Comparison of ENCODE assay signal across 13 mouse cellular contexts in genomic region chr9:63701258-63701956, GRCm38 (mm10). TPM values are rescaled to one million over a fixed set of nuclear protein-coding genes. Genes with fewer than 3 reads are reported as not detected.
DNase-seq lines count a peak whose midpoint lies in the region; ATAC-seq and TF ChIP-seq lines count a peak whose summit lies in the region.
"Had no signal": no experiment of that assay in that cellular context is flagged by ENCODE, and none has a peak within 500 bp of the region (broad histone marks: within the 10 kb centered on the region; RNA-seq: fewer than 3 reads in every experiment).

No protein-coding gene starts in this region.

- WGBS in forebrain, embryonic 10.5 days: 80% methylated on average over 10 of the region's 10 CpGs
- 85% methylated on average over 10 of the region's 10 CpGs for WGBS in forebrain, embryonic 13.5 days
- WGBS in liver, adult 2 months: 45% methylated on average over 10 of the region's 10 CpGs
- 76% methylated on average over 10 of the region's 10 CpGs for WGBS in liver, embryonic 12.5 days (ENCODE audit: insufficient replicate concordance)
- 65% methylated on average over 10 of the region's 10 CpGs for WGBS in limb, embryonic 13.5 days

- no peaks in the 10 kb centered on the region for H3K27me3 ChIP-seq in forebrain, embryonic 10.5 days (ENCODE audit: poor library complexity, severe bottlenecking)
- H3K27me3 ChIP-seq in forebrain, embryonic 13.5 days: no peaks in the 10 kb centered on the region
- no peaks in the 10 kb centered on the region for H3K27me3 ChIP-seq in liver, adult 2 months (ENCODE audit: control insufficient read depth, insufficient read depth, low read length)
- H3K27me3 ChIP-seq in liver, embryonic 12.5 days (replicated peaks): no peaks in the 10 kb centered on the region
- no peaks in the 10 kb centered on the region for H3K27me3 ChIP-seq in limb, embryonic 13.5 days
- H3K27me3 ChIP-seq: forebrain, embryonic 15.5 days; hindbrain, embryonic 12.5 days had no signal

- no peak for TF ChIP-seq POLR2A in liver, adult 2 months (IDR thresholded peaks at IDR 0.05; ENCODE audit: extremely low read depth, insufficient read depth, low read length)

- no peak overlapping the region for H3K4me3 ChIP-seq in forebrain, embryonic 10.5 days
- no peak overlapping the region for H3K4me3 ChIP-seq in forebrain, embryonic 13.5 days
- no peak overlapping the region for H3K4me3 ChIP-seq in liver, adult 2 months (ENCODE audit: insufficient read depth, low read depth, low read length)
- no peak overlapping the region for H3K4me3 ChIP-seq in liver, embryonic 12.5 days
- H3K4me3 ChIP-seq in brown adipose tissue, adult 24 weeks (ENCODE audit: insufficient read depth, low read depth, low read length): no peak overlapping the region
- H3K4me3 ChIP-seq in limb, embryonic 13.5 days: no peak overlapping the region
- H3K4me3 ChIP-seq: forebrain, embryonic 15.5 days; hindbrain, embryonic 12.5 days had no signal

- H3K79me2 ChIP-seq in liver, adult 2 months (ENCODE audit: control insufficient read depth, insufficient read depth, low read length): peaks cover 32% of the 10 kb centered on the region; the same call in 1 of the 2 replicates

- no peak overlapping the region for H3K9ac ChIP-seq in forebrain, embryonic 13.5 days
- H3K9ac ChIP-seq in liver, adult 2 months (ENCODE audit: low read depth, low read length): no peak overlapping the region
- no peak overlapping the region for H3K9ac ChIP-seq in liver, embryonic 12.5 days
- H3K9ac ChIP-seq in limb, embryonic 13.5 days: no peak overlapping the region
- H3K9ac ChIP-seq: forebrain, embryonic 15.5 days; hindbrain, embryonic 12.5 days had no signal

- no peak for DNase-seq in forebrain, embryonic 10.5 days (ENCODE audit: extremely low spot score, low spot score)
- DNase-seq in liver, adult 2 months (ENCODE audit: extremely low read depth, low read depth, low spot score): peak; percentile 68
- no peak for DNase-seq in retina, embryonic 14.5 days (ENCODE audit: low spot score)
- DNase-seq: kidney, postnatal 4 days had no signal

- H3K27ac ChIP-seq in forebrain, embryonic 10.5 days: peak overlapping the region; percentile 66
- no peak overlapping the region for H3K27ac ChIP-seq in forebrain, embryonic 13.5 days
- H3K27ac ChIP-seq in liver, adult 2 months (replicated peaks; ENCODE audit: insufficient read depth, low read depth, low read length): no peak overlapping the region
- H3K27ac ChIP-seq in liver, embryonic 12.5 days: no peak overlapping the region
- H3K27ac ChIP-seq in brown adipose tissue, adult 24 weeks (replicated peaks; ENCODE audit: low read depth, low read length): 0 out of 2 replicates have a peak overlapping the region, but pooled peaks have one; percentile 10
- H3K27ac ChIP-seq in limb, embryonic 13.5 days: peak overlapping the region; percentile 22; the same call in 1 of the 2 replicates
- H3K27ac ChIP-seq: forebrain, embryonic 15.5 days; hindbrain, embryonic 12.5 days had no signal

- no peaks in the 10 kb centered on the region for H3K9me3 ChIP-seq in forebrain, embryonic 10.5 days
- no peaks in the 10 kb centered on the region for H3K9me3 ChIP-seq in forebrain, embryonic 13.5 days (replicated peaks)
- no peaks in the 10 kb centered on the region for H3K9me3 ChIP-seq in liver, embryonic 12.5 days (replicated peaks)
- H3K9me3 ChIP-seq in limb, embryonic 13.5 days: no peaks in the 10 kb centered on the region
- H3K9me3 ChIP-seq: forebrain, embryonic 15.5 days; G1E; hindbrain, embryonic 12.5 days had no signal

- H3K4me1 ChIP-seq in forebrain, embryonic 10.5 days: peaks cover 87% of the 10 kb centered on the region
- peaks cover 31% of the 10 kb centered on the region for H3K4me1 ChIP-seq in forebrain, embryonic 13.5 days
- H3K4me1 ChIP-seq in liver, adult 2 months (ENCODE audit: control insufficient read depth, insufficient read depth, low read length): peaks cover 23% of the 10 kb centered on the region
- H3K4me1 ChIP-seq in liver, embryonic 12.5 days: peaks cover 80% of the 10 kb centered on the region
- peaks cover 49% of the 10 kb centered on the region for H3K4me1 ChIP-seq in brown adipose tissue, adult 24 weeks (ENCODE audit: control insufficient read depth, insufficient read depth, insufficient read length, low read length)
- H3K4me1 ChIP-seq in limb, embryonic 13.5 days: peaks cover 90% of the 10 kb centered on the region

- no peak for ATAC-seq in forebrain, embryonic 13.5 days
- no peak for ATAC-seq in liver, embryonic 12.5 days
- no peak for ATAC-seq in limb, embryonic 13.5 days (ENCODE audit: low FRiP score, low read depth)
- ATAC-seq in inflammation-experienced regulatory T-cells, adult 6 months: no peak
- ATAC-seq: activated CD4-positive, CD25-positive, alpha-beta regulatory T cell, adult 4 months; forebrain, embryonic 15.5 days had no signal

- H3K36me3 ChIP-seq in forebrain, embryonic 10.5 days (replicated peaks): peaks cover 21% of the 10 kb centered on the region
- H3K36me3 ChIP-seq in forebrain, embryonic 13.5 days (ENCODE audit: poor library complexity, severe bottlenecking): no peaks in the 10 kb centered on the region
- no peaks in the 10 kb centered on the region for H3K36me3 ChIP-seq in liver, adult 2 months (ENCODE audit: control insufficient read depth, insufficient read depth, low read length)
- no peaks in the 10 kb centered on the region for H3K36me3 ChIP-seq in liver, embryonic 12.5 days
- H3K36me3 ChIP-seq in limb, embryonic 13.5 days: 0 out of 2 replicates have a peak, but pooled peaks cover 5% of the 10 kb centered on the region
- H3K36me3 ChIP-seq: forebrain, embryonic 15.5 days; G1E; hindbrain, embryonic 12.5 days had no signal

- TF ChIP-seq CTCF in liver, adult 2 months (IDR thresholded peaks at IDR 0.05; ENCODE audit: low read depth, low read length): peak; percentile 44

- no peak overlapping the region for H3K4me2 ChIP-seq in forebrain, embryonic 13.5 days
- H3K4me2 ChIP-seq in liver, embryonic 12.5 days: no peak overlapping the region
- H3K4me2 ChIP-seq in limb, embryonic 13.5 days (replicated peaks): no peak overlapping the region
- H3K4me2 ChIP-seq: forebrain, embryonic 15.5 days; hindbrain, embryonic 12.5 days had no signal

RNA-seq across cellular contexts. Expression of gene Smad3, which starts 56.4 kb away (rescaled TPM):
- 22.1 and 25.5 TPM in 2 replicates for polyA plus RNA-seq in forebrain, embryonic 10.5 days (2016; fragmentation: Nextera tagmentation; extraction: Ambion mirVana)
- polyA plus RNA-seq in forebrain, embryonic 13.5 days (2015; fragmentation: Nextera tagmentation; extraction: Ambion mirVana): 9.9 and 10.7 TPM in 2 replicates
- 5.7 and 8.1 TPM in 2 replicates for total RNA-seq in liver, adult 2 months (2014; rRNA removed)
- polyA plus RNA-seq in liver, adult 2 months (2012; rRNA removed): 7.8 and 8.9 TPM in 2 replicates
- 5.8 and 7.2 TPM in 2 replicates for polyA plus RNA-seq in liver, embryonic 12.5 days (2016; fragmentation: Nextera tagmentation; extraction: Ambion mirVana)
- 6.3 and 10.3 TPM in 2 replicates for polyA plus RNA-seq in brown adipose tissue, adult 24 weeks (2012; ENCODE audit: insufficient read depth, insufficient read length, missing spikeins)
- 33.8 and 34.8 TPM in 2 replicates for polyA plus RNA-seq in limb, embryonic 13.5 days (2015; fragmentation: Nextera tagmentation; extraction: Ambion mirVana)
- 10 to 100 TPM; 16.5 to 24.6 (median 16.8) TPM for polyA plus RNA-seq in inflammation-experienced regulatory T-cells, adult 6 months (2017; shearing (Covaris generic))

Comparison
In these comparisons a context has a peak if more than half of its experiments do, and no peak if none do; other contexts are left out.
1. H3K27ac ChIP-seq: peak in forebrain, embryonic 10.5 days (single experiment), brown adipose tissue, adult 24 weeks (single experiment) and limb, embryonic 13.5 days (single experiment); none in forebrain, embryonic 13.5 days (single experiment), liver, adult 2 months (single experiment) and liver, embryonic 12.5 days (single experiment).